In genomic region chr6:145390421-145390820, GRCm38 (mm10) we compare ENCODE assay signal across 17 mouse cellular contexts.
DNase-seq lines count a peak whose midpoint lies in the region; ATAC-seq and TF ChIP-seq lines count a peak whose summit lies in the region.
"Had no signal": no experiment of that assay in that cellular context is flagged by ENCODE, and none has a peak within 500 bp of the region (broad histone marks: within the 10 kb centered on the region; RNA-seq: fewer than 3 reads in every experiment).

No protein-coding gene starts in this region.

- no peak for TF ChIP-seq CTCF in olfactory bulb, adult 2 months (IDR thresholded peaks at IDR 0.05; ENCODE audit: insufficient read depth, low read depth, low read length)

- no peak for TF ChIP-seq POLR2A in olfactory bulb, adult 2 months (IDR thresholded peaks at IDR 0.05; ENCODE audit: insufficient read depth, low read depth, low read length)

- no peaks in the 10 kb centered on the region for H3K36me3 ChIP-seq in heart, embryonic 10.5 days
- H3K36me3 ChIP-seq in kidney, embryonic 14.5 days (ENCODE audit: control insufficient read depth, insufficient read depth, low read length), result no peaks in the 10 kb centered on the region
- no peaks in the 10 kb centered on the region for H3K36me3 ChIP-seq in embryonic facial prominence, embryonic 12.5 days
- H3K36me3 ChIP-seq: forebrain, embryonic 12.5 days; hindbrain, embryonic 13.5 days; midbrain, embryonic 15.5 days had no signal

- peaks cover 43% of the 10 kb centered on the region for H3K4me1 ChIP-seq in heart, embryonic 10.5 days
- H3K4me1 ChIP-seq in kidney, embryonic 14.5 days (ENCODE audit: control insufficient read depth, insufficient read depth, low read length), result peaks cover 7% of the 10 kb centered on the region; the same call in 1 of the 2 replicates
- H3K4me1 ChIP-seq in embryonic facial prominence, embryonic 12.5 days, result peaks cover 28% of the 10 kb centered on the region
- H3K4me1 ChIP-seq in olfactory bulb, adult 2 months (ENCODE audit: control insufficient read depth, insufficient read depth, low read length), result peaks cover 24% of the 10 kb centered on the region

- peak overlapping the region; percentile 3; the same call in 1 of the 2 replicates for H3K27ac ChIP-seq in heart, embryonic 10.5 days
- no peak overlapping the region for H3K27ac ChIP-seq in kidney, embryonic 14.5 days (ENCODE audit: low read depth, low read length)
- H3K27ac ChIP-seq in embryonic facial prominence, embryonic 12.5 days, result peak overlapping the region; percentile 80
- peak overlapping the region; percentile 67 for H3K27ac ChIP-seq in olfactory bulb, adult 2 months (ENCODE audit: insufficient read depth, low read depth, low read length)
- H3K27ac ChIP-seq: forebrain, embryonic 12.5 days; hindbrain, embryonic 13.5 days; midbrain, embryonic 15.5 days had no signal

- WGBS in heart, embryonic 10.5 days, result 72% methylated on average over 2 of the region's 2 CpGs
- 16% methylated on average over 2 of the region's 2 CpGs for WGBS in kidney, embryonic 14.5 days
- WGBS in embryonic facial prominence, embryonic 12.5 days, result 26% methylated on average over 2 of the region's 2 CpGs
- WGBS in olfactory bulb, adult 2 months, result 73% methylated on average over 2 of the region's 2 CpGs

- no peak overlapping the region for H3K4me2 ChIP-seq in kidney, embryonic 14.5 days (replicated peaks; ENCODE audit: low read depth, low read length)
- no peak overlapping the region for H3K4me2 ChIP-seq in embryonic facial prominence, embryonic 12.5 days (replicated peaks)
- H3K4me2 ChIP-seq: forebrain, embryonic 12.5 days; hindbrain, embryonic 13.5 days; midbrain, embryonic 15.5 days had no signal

- H3K9me3 ChIP-seq in heart, embryonic 10.5 days, result no peaks in the 10 kb centered on the region
- H3K9me3 ChIP-seq in kidney, embryonic 14.5 days (ENCODE audit: control insufficient read depth, low read length), result no peaks in the 10 kb centered on the region
- H3K9me3 ChIP-seq in embryonic facial prominence, embryonic 12.5 days, result no peaks in the 10 kb centered on the region
- H3K9me3 ChIP-seq: forebrain, embryonic 12.5 days; hindbrain, embryonic 13.5 days; midbrain, embryonic 15.5 days had no signal

- no peak overlapping the region for H3K9ac ChIP-seq in kidney, embryonic 14.5 days (ENCODE audit: low read depth, low read length)
- no peak overlapping the region for H3K9ac ChIP-seq in embryonic facial prominence, embryonic 12.5 days
- H3K9ac ChIP-seq: forebrain, embryonic 12.5 days; hindbrain, embryonic 13.5 days; liver, postnatal 0 days; midbrain, embryonic 15.5 days had no signal

- H3K27me3 ChIP-seq in heart, embryonic 10.5 days (ENCODE audit: insufficient read depth, poor library complexity, severe bottlenecking), result no peaks in the 10 kb centered on the region
- no peaks in the 10 kb centered on the region for H3K27me3 ChIP-seq in kidney, embryonic 14.5 days (ENCODE audit: control insufficient read depth, insufficient read depth, low read length)
- H3K27me3 ChIP-seq in embryonic facial prominence, embryonic 12.5 days, result no peaks in the 10 kb centered on the region
- H3K27me3 ChIP-seq: forebrain, embryonic 12.5 days; hindbrain, embryonic 13.5 days; midbrain, embryonic 15.5 days had no signal

- DNase-seq in heart, embryonic 10.5 days (ENCODE audit: low spot score), result no peak
- no peak for DNase-seq in heart, adult 9 months (ENCODE audit: low spot score in 2 of 2)
- peak; percentile 10 for DNase-seq in kidney, postnatal 10 days
- no peak for DNase-seq in testis, postnatal 10 days (ENCODE audit: low spot score)
- DNase-seq: adrenal gland, postnatal 25 days; cerebellum, adult 9-10 months; kidney, adult 18-20 months; liver, postnatal 0 days; retina, postnatal 1 day; thymus, postnatal 25 days had no signal

- no peak overlapping the region for H3K4me3 ChIP-seq in heart, embryonic 10.5 days
- H3K4me3 ChIP-seq in kidney, embryonic 14.5 days (ENCODE audit: low read length), result no peak overlapping the region
- no peak overlapping the region for H3K4me3 ChIP-seq in embryonic facial prominence, embryonic 12.5 days
- no peak overlapping the region for H3K4me3 ChIP-seq in olfactory bulb, adult 2 months (ENCODE audit: insufficient read depth, low read depth, low read length)
- H3K4me3 ChIP-seq: forebrain, embryonic 12.5 days; hindbrain, embryonic 13.5 days; midbrain, embryonic 15.5 days had no signal

- ATAC-seq in kidney, embryonic 14.5 days (ENCODE audit: low FRiP score, low TSS enrichment), result no peak
- 0 out of 2 replicates have a peak, but pooled peaks have one; percentile 22 for ATAC-seq in embryonic facial prominence, embryonic 12.5 days (ENCODE audit: insufficient number of reproducible peaks, insufficient read depth, low FRiP score, low TSS enrichment)
- ATAC-seq: activated CD4-positive, CD25-positive, alpha-beta regulatory T cell, adult 4 months; liver, postnatal 0 days; midbrain, embryonic 15.5 days had no signal
